Comparison of ENCODE assay signal across 9 mouse cellular contexts in genomic region chr2:31115091-31115942, GRCm38 (mm10). TPM values are rescaled to one million over a fixed set of nuclear protein-coding genes. Genes with fewer than 3 reads are reported as not detected.
DNase-seq lines count a peak whose midpoint lies in the region; ATAC-seq and TF ChIP-seq lines count a peak whose summit lies in the region.
"Had no signal": no experiment of that assay in that cellular context is flagged by ENCODE, and none has a peak within 500 bp of the region (broad histone marks: within the 10 kb centered on the region; RNA-seq: fewer than 3 reads in every experiment).

No protein-coding gene starts in this region.

- peaks cover 6% of the 10 kb centered on the region; the same call in 1 of the 2 replicates for H3K9me3 ChIP-seq in embryonic facial prominence, embryonic 10.5 days
- no peaks in the 10 kb centered on the region for H3K9me3 ChIP-seq in liver, embryonic 13.5 days (replicated peaks)
- no peaks in the 10 kb centered on the region for H3K9me3 ChIP-seq in midbrain, postnatal 0 days (ENCODE audit: low read length)

- H3K4me2 ChIP-seq in liver, embryonic 13.5 days: peak overlapping the region; percentile 42
- no peak overlapping the region for H3K4me2 ChIP-seq in midbrain, postnatal 0 days (ENCODE audit: low read depth, low read length, poor library complexity, severe bottlenecking)

- peaks cover 36% of the 10 kb centered on the region for H3K4me1 ChIP-seq in spleen, adult 2 months (ENCODE audit: control insufficient read depth, insufficient read depth, insufficient read length)
- H3K4me1 ChIP-seq in embryonic facial prominence, embryonic 10.5 days: peaks cover 25% of the 10 kb centered on the region
- peaks cover 75% of the 10 kb centered on the region for H3K4me1 ChIP-seq in liver, embryonic 13.5 days (replicated peaks)
- H3K4me1 ChIP-seq in midbrain, postnatal 0 days (ENCODE audit: insufficient read depth, low read length): no peaks in the 10 kb centered on the region

- peak overlapping the region; percentile 36; the same call in 1 of the 2 replicates for H3K9ac ChIP-seq in liver, embryonic 13.5 days
- no peak overlapping the region for H3K9ac ChIP-seq in midbrain, postnatal 0 days (replicated peaks; ENCODE audit: low read length, poor library complexity, severe bottlenecking)

- H3K27ac ChIP-seq in spleen, adult 2 months (ENCODE audit: insufficient read depth, low read length): peak overlapping the region; percentile 85
- peak overlapping the region; percentile 58 for H3K27ac ChIP-seq in embryonic facial prominence, embryonic 10.5 days (replicated peaks)
- peak overlapping the region; percentile 71 for H3K27ac ChIP-seq in liver, embryonic 13.5 days
- no peak overlapping the region for H3K27ac ChIP-seq in midbrain, postnatal 0 days (ENCODE audit: low read depth, low read length)

- H3K4me3 ChIP-seq in spleen, adult 2 months (ENCODE audit: extremely low read depth, insufficient read depth, insufficient read length): no peak overlapping the region
- no peak overlapping the region for H3K4me3 ChIP-seq in embryonic facial prominence, embryonic 10.5 days
- no peak overlapping the region for H3K4me3 ChIP-seq in liver, embryonic 13.5 days (replicated peaks)
- no peak overlapping the region for H3K4me3 ChIP-seq in midbrain, postnatal 0 days (ENCODE audit: low read depth, low read length)

- no peaks in the 10 kb centered on the region for H3K27me3 ChIP-seq in spleen, adult 2 months (ENCODE audit: control insufficient read depth, insufficient read depth, low read length)
- no peaks in the 10 kb centered on the region for H3K27me3 ChIP-seq in embryonic facial prominence, embryonic 10.5 days (replicated peaks; ENCODE audit: low read depth, poor library complexity, severe bottlenecking)
- no peaks in the 10 kb centered on the region for H3K27me3 ChIP-seq in liver, embryonic 13.5 days
- H3K27me3 ChIP-seq in midbrain, postnatal 0 days (ENCODE audit: insufficient read depth, low read length): no peaks in the 10 kb centered on the region

- 6% methylated on average over 10 of the region's 10 CpGs for WGBS in spleen, adult 2 months
- 58% methylated on average over 10 of the region's 10 CpGs for WGBS in embryonic facial prominence, embryonic 10.5 days
- WGBS in liver, embryonic 13.5 days (ENCODE audit: insufficient replicate concordance): 9% methylated on average over 10 of the region's 10 CpGs
- 89% methylated on average over 10 of the region's 10 CpGs for WGBS in midbrain, postnatal 0 days

- no peak for TF ChIP-seq CTCF in spleen, adult 2 months (IDR thresholded peaks at IDR 0.05; ENCODE audit: extremely low read depth, insufficient read depth, insufficient read length, insufficient replicate concordance)
- TF ChIP-seq CTCF in midbrain, postnatal 0 days (IDR thresholded peaks at IDR 0.05): no peak

- DNase-seq in spleen, adult 2 months (ENCODE audit: low read depth in 1 of 2, low spot score in 2 of 2): no peak
- DNase-seq in spleen, adult 18-20 months: no peak
- no peak for DNase-seq in embryonic facial prominence, embryonic 10.5 days (ENCODE audit: low spot score)
- DNase-seq in liver, embryonic 13.5 days: peak; percentile 49
- DNase-seq in thymus, postnatal 25 days: peak; percentile 54
- DNase-seq in adrenal gland, postnatal 25 days: no peak
- DNase-seq in midbrain, postnatal 0 days (ENCODE audit: low spot score): no peak
- no peak for DNase-seq in lung, postnatal 4 days
- DNase-seq: adrenal gland, adult 8-10 months had no signal

- TF ChIP-seq POLR2A in spleen, adult 2 months (IDR thresholded peaks at IDR 0.05; ENCODE audit: low read depth, low read length): no peak

- ATAC-seq in liver, embryonic 13.5 days (ENCODE audit: low read depth): peak; percentile 80
- ATAC-seq in midbrain, postnatal 0 days (ENCODE audit: low FRiP score): no peak

- H3K36me3 ChIP-seq in spleen, adult 2 months (ENCODE audit: control insufficient read depth, insufficient read depth, low read length): no peaks in the 10 kb centered on the region
- peaks cover 8% of the 10 kb centered on the region; the same call in 1 of the 2 replicates for H3K36me3 ChIP-seq in embryonic facial prominence, embryonic 10.5 days (replicated peaks)
- H3K36me3 ChIP-seq in liver, embryonic 13.5 days: 0 out of 2 replicates have a peak, but pooled peaks cover 3% of the 10 kb centered on the region
- no peaks in the 10 kb centered on the region for H3K36me3 ChIP-seq in midbrain, postnatal 0 days (ENCODE audit: insufficient read depth, low read length)

RNA-seq across cellular contexts. Expression of gene Fnbp1, which starts 26.5 kb away (rescaled TPM):
- 78.7 and 92.4 TPM in 2 replicates for polyA plus RNA-seq in spleen, adult 2 months (2012; rRNA removed)
- polyA plus RNA-seq in embryonic facial prominence, embryonic 10.5 days (2016; fragmentation: Nextera tagmentation; extraction: Ambion mirVana): 15.7 and 17.0 TPM in 2 replicates
- 5.7 and 6.9 TPM in 2 replicates for polyA plus RNA-seq in liver, embryonic 13.5 days (2015; fragmentation: Nextera tagmentation; extraction: Ambion mirVana)
- total RNA-seq in adrenal gland, postnatal 25 days (2021): 50.9 and 66.0 TPM in 2 replicates
- total RNA-seq in midbrain, postnatal 0 days (2014; rRNA removed): 22.1 and 23.6 TPM in 2 replicates
- polyA plus RNA-seq in midbrain, postnatal 0 days (2015; fragmentation: Nextera tagmentation; extraction: Ambion mirVana): 25.2 and 30.7 TPM in 2 replicates

RNA-seq across cellular contexts. Expression of gene Gpr107, which starts 36.8 kb away (rescaled TPM):
- polyA plus RNA-seq in spleen, adult 2 months (2012; rRNA removed): 15.0 and 15.1 TPM in 2 replicates
- polyA plus RNA-seq in embryonic facial prominence, embryonic 10.5 days (2016; fragmentation: Nextera tagmentation; extraction: Ambion mirVana): 28.7 and 32.4 TPM in 2 replicates
- 11.8 and 14.1 TPM in 2 replicates for polyA plus RNA-seq in liver, embryonic 13.5 days (2015; fragmentation: Nextera tagmentation; extraction: Ambion mirVana)
- total RNA-seq in adrenal gland, postnatal 25 days (2021): 54.1 and 63.6 TPM in 2 replicates
- total RNA-seq in midbrain, postnatal 0 days (2014; rRNA removed): 46.7 and 47.3 TPM in 2 replicates
- polyA plus RNA-seq in midbrain, postnatal 0 days (2015; fragmentation: Nextera tagmentation; extraction: Ambion mirVana): 30.9 and 31.6 TPM in 2 replicates

Comparison
In these comparisons a context has a peak if more than half of its experiments do, and no peak if none do; other contexts are left out.
1. DNase-seq: peak in liver, embryonic 13.5 days (single experiment) and thymus, postnatal 25 days (single experiment); none in spleen, adult 2 months (0 of 2), spleen, adult 18-20 months (0 of 2), embryonic facial prominence, embryonic 10.5 days (single experiment), adrenal gland, postnatal 25 days (single experiment), midbrain, postnatal 0 days (single experiment) and lung, postnatal 4 days (0 of 2).